Mouse (Mus musculus) CH12.LX (cell line): ENCODE data around the gene Gm20388.

Experiments used
- CTCF ChIP-seq, 2 experiments: IDR thresholded peaks in 1 of 2; conservative IDR thresholded peaks in 1 of 2; 2 replicates each; pipeline ENCODE4 v1.5.1; 2011 to 2012; ENCODE audit warnings: low read depth in 2 of 2, low read length in 2 of 2, improper control_type of control experiment in 1 of 2, inconsistent platforms in 1 of 2, mild to moderate bottlenecking in 1 of 2, moderate library complexity in 1 of 2
- E2F4 ChIP-seq: IDR thresholded peaks from 2 replicates; pipeline ENCODE4 v1.6.1; 2011; ENCODE audit warnings: low read depth, low read length, improper control_type of control experiment; ENCODE audit not compliant: insufficient replicate concordance
- HCFC1 ChIP-seq: IDR thresholded peaks from 2 replicates; pipeline ENCODE4 v1.6.1; 2012; ENCODE audit warnings: low read depth, mild to moderate bottlenecking, inconsistent platforms, low read length, improper control_type of control experiment
- MXI1 ChIP-seq: IDR thresholded peaks from 2 replicates; pipeline ENCODE4 v1.6.1; 2011; ENCODE audit warnings: mild to moderate bottlenecking, low read depth, low read length, improper control_type of control experiment
- POLR2A ChIP-seq: IDR thresholded peaks from 2 replicates; pipeline ENCODE4 v1.6.1; 2011; ENCODE audit warnings: low read depth, mild to moderate bottlenecking, improper control_type of control experiment, low read length
- SMC3 ChIP-seq: IDR thresholded peaks from 2 replicates; pipeline ENCODE4 v1.6.1; 2011; ENCODE audit warnings: low read depth, low read length, improper control_type of control experiment

- TF ChIP-seq POLR2A (no peak), SMC3 (no peak), CTCF (conservative IDR thresholded peaks at IDR 0.05 in 1 of 2, IDR thresholded peaks at IDR 0.05 in 1 of 2; ENCODE audit: low read depth in 2 of 2, low read length in 2 of 2) (no peak), E2F4 (no peak), MXI1 (no peak), HCFC1 (no peak)
Observed at GRCm38 (mm10) chr8:121346862-121347261, 1436.2 kb downstream of the Gm20388 start.
